Mouse (Mus musculus) heart, adult 18-20 months (tissue): ENCODE measurements around the gene Zfp369. TPM values are rescaled to one million over a fixed set of nuclear protein-coding genes. Genes with fewer than 3 reads are reported as not detected.
A peak's percentile ranks its signal among the peaks of the same experiment; 100 is the strongest.
"Not testable (repeated sequence)": the region's sequence is repeated elsewhere in the genome, so short reads cannot be mapped to it uniquely, and the experiment has no call there.

ENCODE experiments used
- DNase-seq, 2 experiments: peaks; one replicate each; pipeline ENCODE4 v3.0.0; 2021 to 2022; ENCODE audit warnings: mixed read lengths in 1 of 2
- long read RNA-seq, 2 experiments: library from polyadenylated mRNA; stranded (forward); transcript quantifications; one replicate each; pipeline ENCODE4 v2.0.0; 2021
- total RNA-seq, 2 experiments: library from RNA; stranded (reverse); gene quantifications; 2 replicates each; pipeline ENCODE4 v1.2.3; 2021

Zfp369 gene
- 10 to 100 TPM; 20.7 to 22.6 TPM for total RNA-seq
- long read RNA-seq, experiment 1, result 0 reads
- long read RNA-seq, experiment 2, result 0 reads

DNA sequence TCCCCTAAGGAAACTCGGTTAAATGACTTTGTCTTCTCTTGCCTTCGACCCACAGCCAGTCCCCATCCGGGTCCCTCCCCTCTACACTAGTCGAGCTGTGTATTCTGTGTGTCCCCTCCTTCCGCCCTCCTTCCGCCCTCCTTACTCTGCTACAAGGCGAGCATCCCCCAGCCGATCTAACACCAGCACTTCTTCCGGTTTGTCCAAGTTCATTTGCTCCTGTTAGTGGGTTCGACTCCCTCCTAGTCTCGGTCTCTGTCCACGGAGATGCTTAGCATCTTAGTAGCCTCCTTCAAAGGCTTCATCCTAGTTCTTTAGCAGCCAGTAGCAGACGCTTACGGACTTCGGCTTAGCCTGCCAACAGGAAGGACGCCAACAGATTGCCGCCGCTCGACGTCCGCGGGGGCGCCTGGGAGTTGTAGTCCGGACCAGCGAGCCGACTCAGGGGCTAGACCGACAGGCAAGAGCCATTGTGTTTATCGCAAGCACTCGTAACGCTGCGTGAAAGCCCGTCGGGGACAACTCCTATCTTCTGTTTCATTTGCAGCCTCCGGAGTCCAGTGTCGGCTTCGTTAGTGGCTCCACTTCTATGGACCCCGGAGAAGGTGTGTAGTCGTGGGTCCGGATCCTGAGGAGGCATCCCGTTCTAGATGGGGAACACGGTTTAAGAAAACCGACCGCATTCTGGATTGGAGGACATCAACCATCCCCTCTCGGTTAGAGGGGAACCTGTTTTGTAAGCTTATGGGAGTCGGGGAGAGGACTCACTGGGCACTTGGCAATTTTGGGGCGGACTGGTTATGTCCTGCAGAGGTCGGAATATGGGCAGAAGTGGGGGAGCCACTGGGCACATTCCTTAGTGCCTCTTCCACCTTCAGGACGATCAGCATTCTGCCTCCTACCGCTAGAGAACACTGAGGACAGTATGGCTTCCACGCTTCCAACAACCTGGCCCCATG lies at the start of gene Zfp369:
Zfp369 (plus strand) TSS at position 432 of the 959 bp plus-strand sequence.
- peak; percentile 96 to 97 for DNase-seq

DNA sequence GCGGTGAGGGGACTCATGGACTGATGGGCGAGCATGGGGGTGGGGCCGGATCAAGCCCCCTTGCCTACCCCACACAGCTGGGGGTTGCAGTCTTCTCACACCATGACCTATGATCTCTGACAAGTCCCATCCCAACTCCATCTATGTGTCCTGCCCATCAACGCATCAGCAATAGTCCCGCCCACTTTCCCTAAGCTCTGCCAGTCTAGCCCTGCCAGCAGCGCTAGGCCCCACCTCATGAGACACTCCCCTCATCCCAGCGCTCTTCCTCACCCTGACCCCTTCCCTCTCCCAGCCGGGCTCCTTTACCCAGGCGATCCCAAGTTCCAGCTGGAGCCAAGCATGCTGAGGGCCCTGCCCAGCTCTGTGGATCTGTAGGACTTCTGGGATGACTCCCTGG lies 41.4 kb upstream of the Zfp369 start:
- no peak for DNase-seq

DNA sequence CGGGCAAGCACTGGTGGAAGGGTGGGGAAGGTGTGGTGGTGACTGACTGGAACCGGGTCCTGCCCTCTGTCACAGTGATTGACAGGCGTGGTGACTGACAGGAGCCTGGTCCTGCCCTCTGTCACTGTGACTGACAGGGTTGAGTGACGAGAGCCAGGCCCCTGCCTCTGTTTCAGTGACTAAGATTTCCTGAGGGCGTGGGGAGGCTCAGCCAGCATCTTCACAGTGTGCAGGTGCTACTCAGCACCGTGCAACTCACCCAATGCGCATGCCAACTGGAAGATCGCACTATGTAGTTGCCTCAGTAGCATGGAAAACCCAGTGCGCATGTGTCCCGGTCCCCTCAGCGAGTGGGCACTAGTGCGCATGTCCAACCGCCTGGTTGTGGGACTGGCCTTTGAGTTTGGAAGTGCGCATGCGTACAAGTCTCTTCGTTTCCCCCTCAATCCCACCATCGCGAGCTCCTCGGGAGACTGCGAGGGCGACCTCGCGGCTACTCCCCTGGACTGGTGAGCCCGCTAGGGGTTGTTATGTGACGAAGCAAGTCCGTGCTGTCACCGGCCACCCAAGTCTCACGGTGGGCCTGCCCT lies 38.0 kb upstream of the Zfp369 start:
- DNase-seq, result peak; percentile 97

DNA sequence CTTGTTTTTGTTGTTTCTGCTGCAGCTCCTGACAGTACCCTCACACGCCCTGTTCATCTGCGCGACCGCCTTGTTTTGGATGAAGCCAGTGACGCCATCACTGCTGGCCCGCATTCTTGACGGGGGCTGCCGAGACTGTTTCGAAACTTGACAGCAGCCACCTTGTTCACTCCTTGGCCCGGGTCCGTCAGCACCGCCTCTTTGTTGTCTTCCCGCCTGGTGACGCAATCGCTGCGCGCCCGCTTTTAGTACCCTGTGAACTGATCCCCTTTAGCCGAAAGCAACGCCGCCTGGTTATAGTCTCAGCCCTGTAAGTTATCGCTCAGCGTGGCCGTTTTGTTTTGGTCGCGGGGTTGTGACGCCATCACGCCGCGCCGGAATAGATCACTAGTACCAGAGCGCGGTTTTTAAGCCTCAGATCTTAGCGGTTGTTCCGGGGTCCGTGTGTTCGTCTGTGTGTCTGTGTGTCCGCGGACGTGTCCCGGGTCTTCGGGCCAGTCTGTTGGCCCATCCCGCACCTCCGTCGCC lies 37.5 kb upstream of the Zfp369 start:
- DNase-seq, result peak; percentile 92 to 99

DNA sequence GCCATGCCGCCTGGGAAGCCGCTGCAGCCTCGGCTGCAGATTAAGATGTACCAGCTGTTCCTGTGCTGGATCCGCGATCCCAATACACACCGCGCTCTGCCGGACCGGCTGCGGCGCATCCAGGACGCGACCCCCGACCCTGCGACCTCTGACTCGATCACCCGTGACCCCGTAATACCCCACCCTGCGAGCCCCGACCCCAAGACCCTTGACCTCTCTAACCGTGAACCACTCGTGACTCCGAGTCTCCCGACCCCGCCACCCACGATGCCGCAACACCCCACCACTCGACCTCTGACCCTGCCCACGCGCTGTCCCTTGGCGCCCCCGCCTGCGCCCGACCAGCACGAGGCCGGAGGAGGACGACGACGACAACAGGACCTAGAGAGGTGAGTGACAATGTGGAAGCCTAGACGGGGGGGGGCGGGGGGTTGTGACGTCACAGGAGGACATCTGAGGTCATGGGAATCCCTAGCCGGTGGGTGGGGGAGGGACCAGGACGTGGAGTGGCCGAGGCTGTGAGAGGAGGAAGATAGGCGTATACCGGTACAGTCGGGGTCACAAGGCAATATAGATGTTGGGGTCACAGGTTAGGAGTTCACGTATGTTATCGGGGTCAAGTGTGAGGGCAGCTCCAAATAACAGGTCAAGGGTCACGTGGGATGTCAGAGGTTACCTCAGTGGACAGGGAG lies 36.8 kb upstream of the Zfp369 start:
- DNase-seq, result no peak

DNA sequence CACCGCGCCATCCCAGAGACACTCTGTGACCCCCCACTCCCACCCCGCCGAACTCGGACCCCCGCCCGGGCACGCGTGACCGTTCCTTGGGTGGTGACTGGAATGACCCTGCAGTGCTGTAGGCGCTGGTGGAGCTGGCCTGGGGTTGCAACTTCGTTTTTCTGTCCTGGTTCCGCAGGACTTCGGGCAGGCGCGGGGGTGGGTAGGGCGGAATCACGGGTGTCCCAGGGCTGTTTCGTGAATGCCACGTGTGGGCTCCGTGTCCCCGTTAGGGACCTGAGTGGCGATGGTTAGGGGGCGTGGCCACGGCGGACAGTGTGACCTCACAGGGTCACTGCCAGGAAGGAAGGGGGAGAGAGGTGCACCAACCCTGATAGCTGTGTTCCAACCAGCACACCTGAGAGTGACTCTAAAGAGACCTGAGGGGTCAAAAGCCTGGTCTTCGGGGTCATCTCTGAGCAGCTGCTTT lies 36.3 kb upstream of the Zfp369 start:
- no peak for DNase-seq

DNA sequence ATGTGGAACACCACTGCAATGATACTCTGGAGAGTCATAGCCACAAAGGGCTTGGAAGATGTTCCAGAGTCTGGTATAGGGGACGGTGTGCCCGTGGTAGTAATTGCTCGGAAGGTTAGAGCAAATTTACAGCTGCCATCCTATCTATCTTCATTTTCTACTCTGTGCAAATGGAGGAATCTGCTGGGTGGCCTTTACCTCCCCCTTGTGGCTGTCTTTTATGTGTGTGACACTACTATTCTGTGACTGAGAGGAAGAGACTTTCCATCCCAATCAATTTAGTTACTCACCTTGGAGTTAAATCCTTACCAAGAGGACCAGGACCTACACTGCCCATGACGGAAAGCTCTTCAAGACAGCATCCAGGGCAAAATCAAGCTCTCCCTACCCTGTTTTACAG lies 35.3 kb upstream of the Zfp369 start:
- no peak for DNase-seq

DNA sequence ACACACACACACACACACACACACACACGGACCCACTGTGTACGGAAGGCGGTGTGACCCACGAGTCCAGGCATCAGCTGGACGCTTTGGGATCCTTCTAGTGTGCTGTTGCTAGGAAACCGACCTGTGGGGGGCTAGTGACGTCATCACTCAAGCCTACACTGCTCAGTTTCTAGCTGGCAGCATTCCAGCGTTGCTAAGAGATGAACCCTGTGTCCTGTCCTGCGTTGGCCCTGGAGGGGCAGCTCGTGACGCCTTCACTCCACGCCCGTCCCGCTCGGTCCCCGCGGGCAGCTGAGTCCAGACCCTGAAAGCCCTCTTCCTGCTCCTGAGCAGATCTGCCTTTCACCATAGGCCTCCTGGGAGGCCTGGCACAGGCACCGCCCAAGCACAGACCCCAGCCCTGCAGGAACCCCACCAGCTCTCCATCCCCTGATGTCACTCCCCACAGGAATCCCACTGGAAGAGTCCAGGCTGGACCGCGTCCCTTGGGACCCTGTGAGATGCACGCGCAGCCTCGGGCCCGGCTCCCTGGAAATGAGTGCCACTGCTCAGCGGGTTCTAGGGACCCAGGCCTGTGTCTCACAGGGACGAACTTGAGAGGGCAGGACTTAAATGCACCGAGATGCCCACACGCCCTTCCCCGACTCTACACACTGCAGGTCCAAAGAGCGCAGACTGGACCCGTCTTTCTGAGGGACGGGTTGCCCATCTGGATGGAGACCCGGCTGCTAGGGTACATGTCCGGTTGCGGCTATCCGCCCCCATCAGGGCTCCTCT lies 20.2 kb upstream of the Zfp369 start:
- DNase-seq, result peak in 1 of 2 experiments; percentile 10

DNA sequence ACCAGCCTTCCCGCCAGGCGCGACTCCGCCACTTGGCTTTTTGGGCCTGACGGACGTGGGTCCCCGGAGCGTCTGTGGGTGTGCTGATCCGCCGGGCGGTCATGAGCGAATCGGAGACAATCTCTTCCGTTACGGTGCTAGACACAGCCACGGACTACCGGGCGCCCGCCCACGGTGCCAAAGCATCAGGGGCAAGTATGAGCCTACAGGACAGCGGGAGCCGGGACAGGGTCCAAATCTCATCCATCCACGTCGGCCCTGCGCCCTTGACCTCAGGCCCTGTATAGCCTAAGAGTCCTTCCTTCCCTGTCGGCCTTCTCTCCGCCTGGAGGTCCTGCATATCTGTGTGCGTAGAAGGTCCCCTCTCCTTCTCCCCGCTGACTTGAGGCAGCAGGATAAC lies 19.4 kb upstream of the Zfp369 start, which contains the start of gene Gm10775:
Gm10775 (plus strand) TSS at position 301 of the 400 bp plus-strand sequence.
- no peak for DNase-seq

DNA sequence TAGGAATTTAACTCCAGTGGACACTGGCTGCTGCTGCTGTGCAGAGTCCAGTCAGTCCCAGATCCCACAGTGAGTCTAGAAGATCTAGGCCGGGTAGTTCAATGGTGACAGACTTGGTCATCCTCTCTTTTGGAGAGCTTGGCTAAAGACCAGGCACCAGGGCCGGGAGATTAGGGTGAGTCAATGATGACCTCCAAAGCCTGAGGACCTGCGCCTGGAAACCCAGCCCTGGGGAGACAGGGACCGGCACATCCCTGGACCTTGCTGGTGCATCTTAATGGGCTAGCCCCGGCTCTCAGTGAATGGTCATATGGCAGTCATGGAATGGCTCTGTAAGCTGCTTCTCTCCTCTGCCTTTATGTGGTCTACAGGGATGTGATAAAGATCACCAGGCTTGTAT lies 16.5 kb upstream of the Zfp369 start:
- DNase-seq, result no peak

DNA sequence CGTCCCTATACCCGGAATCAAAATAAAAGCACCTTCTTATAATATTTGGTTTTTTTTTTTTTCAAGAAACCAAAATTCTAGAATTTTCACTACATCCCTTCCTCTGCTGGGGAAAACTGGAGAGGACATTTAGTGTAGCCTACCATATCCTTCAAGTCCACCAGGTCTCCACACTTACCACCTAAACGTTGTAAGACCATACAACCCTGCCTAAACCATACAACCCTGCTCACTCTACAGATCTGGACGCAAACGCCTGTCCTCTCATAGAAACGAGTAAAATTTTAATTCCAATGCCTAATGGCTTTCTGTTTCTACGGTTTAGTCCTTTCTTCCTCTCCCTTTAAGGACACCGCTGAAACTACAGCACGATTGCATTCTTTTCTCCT lies 626 bp upstream of the Zfp369 start:
- no peak for DNase-seq

DNA sequence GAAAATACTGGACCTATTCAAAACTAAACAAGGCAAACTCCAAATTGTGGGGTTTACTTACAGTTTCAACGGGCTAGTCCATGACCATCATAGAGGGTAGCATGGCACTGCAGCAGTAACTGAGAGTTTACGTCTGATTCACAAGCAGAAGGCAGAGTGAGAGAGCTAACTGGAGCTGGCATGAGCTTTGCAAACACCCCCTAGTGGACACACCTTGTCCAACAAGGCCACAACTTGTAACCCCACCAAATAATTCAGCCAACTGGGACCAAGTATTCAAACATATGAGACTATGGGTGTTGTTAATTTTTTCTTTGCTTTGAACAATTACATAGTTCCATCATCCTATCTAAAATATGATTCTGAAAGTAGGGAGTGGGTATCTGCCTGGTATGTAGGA lies 8.2 kb downstream of the Zfp369 start:
- DNase-seq, result no peak

DNA sequence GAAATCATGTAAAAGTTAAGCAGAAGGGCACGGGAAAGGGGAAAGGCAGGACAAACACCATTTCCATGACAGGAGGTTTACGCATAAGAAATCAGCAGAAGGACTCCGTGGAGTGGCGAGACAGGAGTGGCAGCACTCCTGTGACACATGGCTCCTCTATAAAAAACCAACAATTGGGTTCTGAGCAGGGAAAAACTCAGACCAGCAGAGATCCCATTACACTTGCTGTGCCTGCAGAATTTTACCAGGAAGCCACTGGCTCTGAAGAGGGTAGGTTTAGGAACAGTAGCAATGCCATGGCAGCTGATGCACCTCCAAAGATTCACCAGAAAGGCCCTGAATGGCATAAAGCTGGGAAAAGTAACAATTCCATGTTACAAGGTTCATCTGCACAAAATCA lies 17.7 kb downstream of the Zfp369 start:
- DNase-seq, result no peak

DNA sequence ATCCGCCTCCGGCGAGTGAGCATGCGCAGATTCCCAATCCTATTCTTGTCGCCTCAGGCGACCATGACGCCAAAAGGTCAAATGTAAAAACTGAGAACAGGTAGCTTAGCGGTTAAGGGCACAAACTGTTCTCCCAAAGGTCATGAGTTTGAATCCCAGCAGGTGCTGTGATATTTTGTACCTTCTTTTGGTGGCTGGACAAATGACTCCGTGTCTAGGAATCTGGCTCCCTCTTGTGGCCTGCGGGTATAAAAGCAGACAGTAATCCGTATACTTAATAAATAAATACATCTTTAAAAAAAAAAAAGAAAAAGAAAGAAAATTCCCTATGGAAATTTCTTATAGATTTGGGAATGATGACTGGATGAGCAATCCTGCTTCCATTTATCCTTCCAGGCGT lies 32.2 kb downstream of the Zfp369 start:
- DNase-seq, result peak; percentile 18 to 73

DNA sequence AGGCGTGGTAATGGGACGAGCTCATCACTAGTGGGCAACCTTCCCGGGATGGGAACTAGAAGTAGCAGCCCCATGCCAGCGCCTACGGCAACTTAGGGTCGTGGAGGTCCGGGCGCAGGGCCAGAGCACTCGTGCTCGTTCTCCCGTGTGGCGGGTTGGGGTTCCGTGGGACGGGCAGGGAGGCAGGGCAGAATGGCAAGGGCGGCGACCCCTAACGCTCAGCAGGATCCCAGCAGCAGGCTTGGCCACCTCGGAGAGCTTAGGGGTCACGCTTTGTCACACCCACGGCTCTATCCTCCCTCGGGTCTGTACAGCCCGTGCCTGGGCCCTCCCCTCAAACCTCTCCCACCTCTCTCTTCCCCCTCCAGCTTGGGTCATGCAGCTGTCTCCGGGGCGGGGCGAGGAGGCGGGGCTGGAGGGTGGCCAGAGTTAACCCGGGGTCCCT lies 32.7 kb downstream of the Zfp369 start:
- DNase-seq, result peak; percentile 7 to 9

DNA sequence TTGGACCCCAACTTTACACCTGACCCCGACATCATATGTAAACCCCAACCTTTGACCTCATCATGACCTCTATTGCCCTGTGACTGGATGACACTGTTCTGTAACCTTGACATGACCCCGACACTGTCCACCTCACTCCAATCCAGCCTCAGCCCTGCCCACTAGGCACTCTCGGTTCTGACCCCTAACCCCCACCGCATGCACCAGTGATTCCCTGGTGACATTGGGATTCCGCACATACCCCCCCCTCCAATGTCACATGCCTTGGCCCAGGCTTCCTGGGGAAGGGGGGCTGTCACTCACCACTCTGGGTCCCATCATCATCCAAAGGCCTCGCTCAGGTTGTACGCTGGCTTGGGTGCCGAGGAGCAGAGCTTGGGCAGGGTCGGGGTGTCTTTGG lies 33.2 kb downstream of the Zfp369 start:
- DNase-seq, result no peak

DNA sequence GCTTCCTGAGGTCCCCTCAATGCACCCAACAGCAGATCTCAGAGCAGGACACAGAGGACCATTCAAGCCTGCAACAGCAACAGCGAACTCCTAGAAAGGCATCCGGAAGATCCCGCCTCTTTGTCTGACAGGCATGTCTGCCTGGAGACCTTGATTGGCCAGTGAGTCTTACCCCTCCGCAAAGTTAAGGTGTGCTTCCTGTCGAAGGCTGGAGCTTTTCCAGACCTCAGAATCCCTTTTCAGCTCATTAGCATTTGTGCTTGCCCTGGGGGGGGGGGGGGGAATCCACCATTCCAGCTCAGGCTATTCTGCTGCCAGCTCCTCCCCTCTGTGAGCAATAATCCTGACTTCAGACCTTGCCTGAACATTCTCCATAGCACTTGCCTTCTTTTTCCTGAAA lies 69.9 kb downstream of the Zfp369 start:
- not testable (repeated sequence) for DNase-seq

DNA sequence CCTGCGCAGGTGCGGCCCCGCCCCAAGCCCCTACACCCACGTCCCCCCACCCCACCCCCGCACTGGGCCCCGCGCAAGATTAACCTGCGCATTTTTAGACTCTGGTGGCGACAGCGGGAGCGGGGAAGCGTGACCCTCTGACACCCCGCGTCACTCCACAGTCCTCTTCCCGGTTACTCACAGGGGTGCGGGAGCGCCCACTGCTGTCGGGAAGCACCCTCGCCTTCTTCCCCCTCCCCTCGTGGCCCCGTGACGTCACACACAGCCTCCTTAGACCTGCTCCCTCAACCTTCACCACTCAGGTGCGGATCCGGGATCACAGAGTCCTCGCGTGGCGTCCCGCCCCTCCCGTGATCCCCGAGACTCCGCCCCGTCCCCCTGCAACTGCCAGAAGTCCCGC lies 73.2 kb downstream of the Zfp369 start:
- DNase-seq, result not testable (repeated sequence)
